Mouse (Mus musculus) heart, adult 2 months (tissue): ENCODE measurements around the gene Rundc1. TPM values are rescaled to one million over a fixed set of nuclear protein-coding genes. Genes with fewer than 3 reads are reported as not detected.
"Not testable (repeated sequence)": the region's sequence is repeated elsewhere in the genome, so short reads cannot be mapped to it uniquely, and the experiment has no call there.

Experiments
- DNase-seq, 2 experiments: peaks; one replicate each; pipeline ENCODE4 v3.0.0; 2021
- H3K27ac ChIP-seq: fragments of 200-600 bp; 2 replicates; pipeline ENCODE4 v1.8.1; 2022
- H3K27me3 ChIP-seq: fragments of 200-500 bp; 2 replicates; pipeline ENCODE4 v1.6.1; 2012; ENCODE audit warnings: mild to moderate bottlenecking, low read length, inconsistent platforms, mixed read lengths; ENCODE audit not compliant: control insufficient read depth, insufficient read depth
- H3K36me3 ChIP-seq: fragments of 200-500 bp; 2 replicates; pipeline ENCODE4 v1.6.1; 2012; ENCODE audit warnings: low read length, inconsistent platforms; ENCODE audit not compliant: control insufficient read depth, insufficient read depth
- H3K4me1 ChIP-seq: fragments of 200-500 bp; 2 replicates; pipeline ENCODE4 v1.6.1; 2011; ENCODE audit warnings: low read length; ENCODE audit not compliant: control insufficient read depth, insufficient read depth
- H3K4me3 ChIP-seq: fragments of 200-600 bp; 2 replicates; pipeline ENCODE4 v1.8.1; 2022
- H3K79me2 ChIP-seq: fragments of 200-500 bp; replicated peaks from 2 replicates; pipeline ENCODE4 v1.6.1; 2012; ENCODE audit warnings: mild to moderate bottlenecking, inconsistent platforms, low read length, moderate library complexity, mixed read lengths; ENCODE audit not compliant: control insufficient read depth, insufficient read depth
- H3K9ac ChIP-seq: fragments of 200-500 bp; 2 replicates; pipeline ENCODE4 v1.6.1; 2012; ENCODE audit warnings: low read depth, mild to moderate bottlenecking, control low read depth, inconsistent platforms, low read length, mixed read lengths
- CTCF ChIP-seq: fragments of 200-600 bp; IDR thresholded peaks from 2 replicates; pipeline ENCODE4 v1.8.1; 2022; ENCODE audit warnings: antibody characterized with exemption, mild to moderate bottlenecking, moderate library complexity
- EP300 ChIP-seq: fragments of 200-500 bp; IDR thresholded peaks from 2 replicates; pipeline ENCODE4 v1.6.1; 2011; ENCODE audit warnings: low read depth, low read length, control low read depth; ENCODE audit not compliant: insufficient read depth
- POLR2A ChIP-seq: fragments of 200-500 bp; IDR thresholded peaks from 2 replicates; pipeline ENCODE4 v1.6.1; 2011; ENCODE audit warnings: mild to moderate bottlenecking, low read depth, low read length, control low read depth; ENCODE audit not compliant: insufficient read depth
- WGBS: fragments of 180-500 bp; shearing (Covaris S2); methylation state at CpG from one replicate; pipeline ENCODE4 v1.1.7; 2018; 5-methylcytosine and 5-hydroxymethylcytosine counted together
- intact Hi-C: fragments of 180-260 bp; cut with DNase I; formaldehyde crosslinking; loops from one replicate; pipeline ENCODE4 v1.15.1; 2025
- polyA plus RNA-seq: library from polyadenylated mRNA; depleted of rRNA; stranded (reverse); fragments of >200 nt; gene quantifications from 2 replicates; pipeline ENCODE4 v1.2.3, GENCODE M21; 2012
- total RNA-seq, 2 experiments: library from RNA; stranded (reverse); gene quantifications; 2 replicates each; pipeline ENCODE4 v1.2.3; 2021

Gene Rundc1
- total and polyA plus RNA-seq, 3 experiments = 10.1 to 12.1 (median 12.0) TPM

- Histone ChIP-seq H3K4me1 (peaks cover 8% of the 10 kb centered on the region), H3K27me3 (no peaks in the 10 kb centered on the region), H3K36me3 (peaks cover 13% of the 10 kb centered on the region), H3K9ac (peak overlapping the region; percentile 69), H3K4me3 (peak overlapping the region; percentile 68), H3K79me2 (peaks cover 3% of the 10 kb centered on the region; the same call in 1 of the 2 replicates), H3K27ac (peak overlapping the region; percentile 90)
- TF ChIP-seq CTCF = no peak
- no peak for TF ChIP-seq POLR2A
- TF ChIP-seq EP300 = no peak
- peak in 1 of 2 experiments; percentile 28 for DNase-seq
- intact Hi-C loops = loop anchor here (2.0 kb wide), 1 partner anchor 16 kb away; the partner anchor contains the start of gene Rnd2
- WGBS = 57% methylated on average over 4 of the region's 4 CpGs
Observed at GRCm38 (mm10) chr11:101448899-101449298, 24.0 kb downstream of the Rundc1 start.

- not testable (repeated sequence) for H3K36me3 ChIP-seq, H3K79me2 ChIP-seq, H3K4me1 ChIP-seq, H3K27me3 ChIP-seq, H3K4me3 ChIP-seq, H3K27ac ChIP-seq, H3K9ac ChIP-seq, DNase-seq
- intact Hi-C loops = loop anchor here (2.0 kb wide), 1 partner anchor 15 kb away; the partner anchor contains the start of gene Rnd2
- WGBS = 75% methylated on average over 4 of the region's 4 CpGs
Observed at GRCm38 (mm10) chr11:101449596-101449995, 24.7 kb downstream of the Rundc1 start.

- Histone ChIP-seq H3K79me2 (peaks cover 5% of the 10 kb centered on the region), H3K27ac (no peak overlapping the region), H3K36me3 (peaks cover 4% of the 10 kb centered on the region; the same call in 1 of the 2 replicates), H3K9ac (no peak overlapping the region), H3K4me3 (no peak overlapping the region), H3K27me3 (no peaks in the 10 kb centered on the region), H3K4me1 (peaks cover 8% of the 10 kb centered on the region)
- TF ChIP-seq EP300 = no peak
- TF ChIP-seq CTCF = peak; percentile 35
- 83% methylated on average over 3 of the region's 3 CpGs for WGBS
- no peak for DNase-seq
- intact Hi-C loops = no loop called here
Observed at GRCm38 (mm10) chr11:101450394-101450793, 25.5 kb downstream of the Rundc1 start.

- intact Hi-C loops = no loop called here
- Histone ChIP-seq H3K4me1 (peaks cover 8% of the 10 kb centered on the region), H3K27ac (no peak overlapping the region), H3K27me3 (no peaks in the 10 kb centered on the region), H3K4me3 (no peak overlapping the region), H3K79me2 (peaks cover 5% of the 10 kb centered on the region), H3K9ac (no peak overlapping the region), H3K36me3 (peaks cover 4% of the 10 kb centered on the region; the same call in 1 of the 2 replicates)
- DNase-seq = no peak
- no peak for TF ChIP-seq CTCF
- TF ChIP-seq POLR2A = no peak
- no peak for TF ChIP-seq EP300
- WGBS = 92% methylated on average over 10 of the region's 10 CpGs
Observed at GRCm38 (mm10) chr11:101451536-101451935, 26.7 kb downstream of the Rundc1 start.

GRCm38 (mm10) chr11:101452093-101452774 is 27.3 kb downstream of the Rundc1 start:
- Histone ChIP-seq H3K36me3 (peaks cover 4% of the 10 kb centered on the region; the same call in 1 of the 2 replicates), H3K4me1 (peaks cover 8% of the 10 kb centered on the region), H3K79me2 (peaks cover 5% of the 10 kb centered on the region), H3K4me3 (no peak overlapping the region), H3K27me3 (no peaks in the 10 kb centered on the region), H3K9ac (no peak overlapping the region), H3K27ac (no peak overlapping the region)
- DNase-seq = no peak
- WGBS = 52% methylated on average over 10 of the region's 10 CpGs
- no peak for TF ChIP-seq CTCF
- no peak for TF ChIP-seq POLR2A
- TF ChIP-seq EP300 = no peak
- intact Hi-C loops = no loop called here

- TF ChIP-seq POLR2A (no peak), EP300 (no peak), CTCF (no peak)
- peaks cover 5% of the 10 kb centered on the region for H3K79me2 ChIP-seq
- no peaks in the 10 kb centered on the region for H3K27me3 ChIP-seq
- no peak overlapping the region for H3K27ac ChIP-seq
- no peak overlapping the region for H3K4me3 ChIP-seq
- no peak overlapping the region for H3K9ac ChIP-seq
- DNase-seq = no peak
- intact Hi-C loops = no loop called here
- H3K36me3 ChIP-seq = peaks cover 4% of the 10 kb centered on the region; the same call in 1 of the 2 replicates
- peaks cover 6% of the 10 kb centered on the region for H3K4me1 ChIP-seq
- WGBS = 60% methylated on average over 6 of the region's 6 CpGs
Observed at GRCm38 (mm10) chr11:101454702-101455101, 29.8 kb downstream of the Rundc1 start.
